Mouse (Mus musculus): ENCODE data around the gene Arf3. TPM values are rescaled to one million over a fixed set of nuclear protein-coding genes. Genes with fewer than 3 reads are reported as not detected.

Gene Arf3
- polyA plus RNA-seq, 1 experiment from 2014 or later, result 107 TPM

DNA sequence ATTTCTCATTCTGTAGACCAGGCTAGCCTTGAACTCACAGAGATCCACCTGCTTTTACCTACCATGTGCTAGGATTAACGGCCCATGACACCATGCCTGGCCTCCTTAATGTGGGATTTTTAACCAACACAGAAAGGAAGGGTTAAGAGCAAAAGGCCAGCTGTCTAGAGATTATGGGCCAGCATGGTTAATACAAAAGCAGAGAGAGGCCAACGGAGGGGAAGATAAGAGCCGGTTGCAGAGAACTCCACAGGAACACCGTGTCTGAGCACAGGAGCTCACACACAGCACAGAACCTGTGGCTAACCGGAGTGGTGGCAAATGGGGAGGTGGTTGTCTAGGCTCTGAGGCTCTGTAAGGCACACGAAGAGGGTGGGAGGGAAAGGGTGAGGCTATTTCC lies 29.6 kb downstream of the Arf3 start:
- H3K4me1 ChIP-seq (ENCODE audit: control insufficient read depth, insufficient read depth, low read depth, low read length), result peaks cover under 1% of the 10 kb centered on the region; the same call in 1 of the 2 replicates
- no peaks in the 10 kb centered on the region for H3K27me3 ChIP-seq (replicated peaks; ENCODE audit: control insufficient read depth, insufficient read depth, low read length)
- WGBS, result 78% methylated on average over 6 of the region's 6 CpGs

DNA sequence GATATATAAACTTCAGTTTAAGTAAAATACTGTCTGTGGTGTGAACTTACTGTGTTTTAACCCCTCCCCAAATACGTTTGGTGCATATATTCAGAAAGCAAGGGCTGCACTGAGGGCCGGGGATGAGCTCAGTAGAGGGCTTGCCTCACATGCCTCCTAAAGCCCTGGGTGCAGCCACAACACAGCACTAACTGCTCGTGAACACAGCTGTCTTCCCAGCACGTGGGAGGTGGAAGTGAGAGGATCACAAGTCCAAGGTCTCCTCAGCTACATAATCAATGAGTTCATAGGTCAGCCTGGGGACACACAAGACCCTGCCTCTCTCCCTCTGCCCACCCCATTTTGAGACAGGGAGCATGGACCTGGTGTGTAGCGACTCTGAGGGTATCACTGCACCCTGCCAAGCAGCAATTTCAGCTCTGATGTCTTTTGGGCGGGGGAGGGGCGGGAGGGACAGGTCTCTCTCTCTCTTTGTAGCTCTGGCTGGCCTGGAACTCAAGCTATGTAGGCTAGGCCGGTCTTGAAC lies 30.9 kb downstream of the Arf3 start:
- Histone ChIP-seq H3K27me3 (replicated peaks; ENCODE audit: control insufficient read depth, insufficient read depth, low read length) (no peaks in the 10 kb centered on the region), H3K36me3 (ENCODE audit: control insufficient read depth, insufficient read depth, low read length) (peaks cover 9% of the 10 kb centered on the region), H3K9me3 (ENCODE audit: control insufficient read depth, low read length) (no peaks in the 10 kb centered on the region), H3K27ac (ENCODE audit: low read depth, low read length) (no peak overlapping the region), H3K9ac (ENCODE audit: low read depth, low read length) (no peak overlapping the region), H3K4me2 (ENCODE audit: low read length) (no peak overlapping the region), H3K4me1 (ENCODE audit: control insufficient read depth, insufficient read depth, low read depth, low read length) (peaks cover 12% of the 10 kb centered on the region), H3K4me3 (ENCODE audit: low read length) (no peak overlapping the region)
- no peak for ATAC-seq
- WGBS, result 68% methylated on average over 8 of the region's 8 CpGs

More for the DNA sequence above, 29.6 kb downstream of the Arf3 start:
- Histone ChIP-seq H3K36me3 (ENCODE audit: control insufficient read depth, insufficient read depth, low read length) (peaks cover 10% of the 10 kb centered on the region), H3K4me3 (ENCODE audit: low read length) (no peak overlapping the region), H3K4me2 (ENCODE audit: low read length) (no peak overlapping the region), H3K27ac (ENCODE audit: low read depth, low read length) (no peak overlapping the region), H3K9me3 (ENCODE audit: control insufficient read depth, low read length) (no peaks in the 10 kb centered on the region), H3K9ac (ENCODE audit: low read depth, low read length) (no peak overlapping the region)
- ATAC-seq, result no peak

DNA sequence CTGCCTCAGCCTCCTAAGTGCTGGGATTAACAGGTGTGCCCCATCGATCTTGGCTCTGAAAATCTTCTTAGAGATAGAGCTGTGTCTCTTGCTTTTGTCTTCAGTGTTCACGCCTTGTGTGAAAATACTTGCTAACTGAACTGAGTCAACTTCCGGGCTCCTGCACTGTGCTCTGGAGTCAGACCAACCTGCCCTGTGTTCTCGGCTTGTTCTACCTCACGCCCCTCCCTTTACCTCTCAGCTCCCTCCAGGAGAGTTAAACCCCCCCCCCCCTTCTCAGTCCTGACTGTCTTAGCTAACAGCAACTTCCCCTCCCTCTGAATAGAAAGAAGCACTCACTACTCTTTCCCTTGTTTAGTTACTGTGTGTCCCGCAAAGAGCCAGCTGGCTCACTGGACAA lies 32.2 kb downstream of the Arf3 start:
- WGBS, result 84% methylated on average over 6 of the region's 6 CpGs
- Histone ChIP-seq H3K9me3 (ENCODE audit: control insufficient read depth, low read length) (no peaks in the 10 kb centered on the region), H3K4me3 (ENCODE audit: low read length) (no peak overlapping the region), H3K27me3 (replicated peaks; ENCODE audit: control insufficient read depth, insufficient read depth, low read length) (peaks cover 4% of the 10 kb centered on the region; the same call in 1 of the 2 replicates), H3K27ac (ENCODE audit: low read depth, low read length) (no peak overlapping the region), H3K36me3 (ENCODE audit: control insufficient read depth, insufficient read depth, low read length) (0 out of 2 replicates have a peak, but pooled peaks cover under 1% of the 10 kb centered on the region), H3K9ac (ENCODE audit: low read depth, low read length) (no peak overlapping the region), H3K4me2 (ENCODE audit: low read length) (no peak overlapping the region), H3K4me1 (ENCODE audit: control insufficient read depth, insufficient read depth, low read depth, low read length) (peaks cover 16% of the 10 kb centered on the region)
- no peak for ATAC-seq

GRCm38 (mm10) chr15:98729791-98730545 lies 33.0 kb downstream of the Arf3 start:
- Histone ChIP-seq H3K4me3 (ENCODE audit: low read length) (no peak overlapping the region), H3K36me3 (ENCODE audit: control insufficient read depth, insufficient read depth, low read length) (no peaks in the 10 kb centered on the region), H3K9me3 (ENCODE audit: control insufficient read depth, low read length) (no peaks in the 10 kb centered on the region), H3K4me1 (ENCODE audit: control insufficient read depth, insufficient read depth, low read depth, low read length) (peaks cover 16% of the 10 kb centered on the region), H3K4me2 (ENCODE audit: low read length) (no peak overlapping the region), H3K27me3 (replicated peaks; ENCODE audit: control insufficient read depth, insufficient read depth, low read length) (peaks cover 4% of the 10 kb centered on the region; the same call in 1 of the 2 replicates), H3K9ac (ENCODE audit: low read depth, low read length) (no peak overlapping the region), H3K27ac (ENCODE audit: low read depth, low read length) (no peak overlapping the region)
- 73% methylated on average over 7 of the region's 7 CpGs for WGBS
- no peak for ATAC-seq

DNA sequence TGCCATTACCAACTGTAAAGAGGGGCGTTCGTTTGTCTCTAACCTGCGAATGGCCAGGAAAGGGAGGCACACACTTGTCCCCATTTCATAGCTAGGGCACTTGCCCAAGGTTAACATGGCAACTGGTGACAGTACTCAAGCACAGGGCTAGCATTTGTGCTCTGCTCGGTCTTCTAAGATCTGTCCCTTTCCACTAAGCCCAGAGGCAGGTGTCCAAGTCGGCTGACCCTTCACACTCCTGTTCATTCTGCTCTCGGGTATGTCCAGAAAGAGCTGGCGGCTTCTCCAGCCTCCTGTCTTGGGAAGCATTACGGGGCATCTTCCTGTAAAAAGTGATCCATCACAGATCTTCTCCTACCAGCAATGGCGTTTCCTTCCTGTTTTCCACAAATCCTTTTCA lies 34.6 kb downstream of the Arf3 start:
- no peak overlapping the region for H3K27ac ChIP-seq (ENCODE audit: low read depth, low read length)
- H3K4me2 ChIP-seq (ENCODE audit: low read length), result peak overlapping the region; percentile 99
- peak overlapping the region; percentile 55 for H3K4me3 ChIP-seq (ENCODE audit: low read length)
- peak overlapping the region; percentile 65; the same call in 1 of the 2 replicates for H3K9ac ChIP-seq (ENCODE audit: low read depth, low read length)
- peaks cover 16% of the 10 kb centered on the region for H3K4me1 ChIP-seq (ENCODE audit: control insufficient read depth, insufficient read depth, low read depth, low read length)
- H3K36me3 ChIP-seq (ENCODE audit: control insufficient read depth, insufficient read depth, low read length), result no peaks in the 10 kb centered on the region
- H3K27me3 ChIP-seq (replicated peaks; ENCODE audit: control insufficient read depth, insufficient read depth, low read length), result peaks cover 4% of the 10 kb centered on the region; the same call in 1 of the 2 replicates
- ATAC-seq, result 0 out of 2 replicates have a peak, but pooled peaks have one; percentile 9
- WGBS, result 46% methylated on average over 9 of the region's 9 CpGs
- H3K9me3 ChIP-seq (ENCODE audit: control insufficient read depth, low read length), result no peaks in the 10 kb centered on the region

- peak within 1 kb of the TSS; percentile 99 for H3K4me2 ChIP-seq (ENCODE audit: low read length)
- H3K4me3 ChIP-seq (ENCODE audit: low read length), result peak within 1 kb of the TSS; percentile 55
- H3K9me3 ChIP-seq (ENCODE audit: control insufficient read depth, low read length), result no peaks in the 10 kb centered on the region
- peaks cover 16% of the 10 kb centered on the region for H3K4me1 ChIP-seq (ENCODE audit: control insufficient read depth, insufficient read depth, low read depth, low read length)
- ATAC-seq, result peak; percentile 80
- WGBS, result under 1% methylated on average over 34 of the region's 39 CpGs
- H3K36me3 ChIP-seq (ENCODE audit: control insufficient read depth, insufficient read depth, low read length), result no peaks in the 10 kb centered on the region
- H3K9ac ChIP-seq (ENCODE audit: low read depth, low read length), result peak within 1 kb of the TSS; percentile 65
- H3K27ac ChIP-seq (ENCODE audit: low read depth, low read length), result no peak within 1 kb of the TSS
- peaks cover 4% of the 10 kb centered on the region; the same call in 1 of the 2 replicates for H3K27me3 ChIP-seq (replicated peaks; ENCODE audit: control insufficient read depth, insufficient read depth, low read length)
These were observed 35.3 kb downstream of the Arf3 start, which contains the start of gene Fkbp11 for GRCm38 (mm10) chr15:98727443-98728321. TSS of gene Fkbp11 (minus strand) at chr15:98728198.

DNA sequence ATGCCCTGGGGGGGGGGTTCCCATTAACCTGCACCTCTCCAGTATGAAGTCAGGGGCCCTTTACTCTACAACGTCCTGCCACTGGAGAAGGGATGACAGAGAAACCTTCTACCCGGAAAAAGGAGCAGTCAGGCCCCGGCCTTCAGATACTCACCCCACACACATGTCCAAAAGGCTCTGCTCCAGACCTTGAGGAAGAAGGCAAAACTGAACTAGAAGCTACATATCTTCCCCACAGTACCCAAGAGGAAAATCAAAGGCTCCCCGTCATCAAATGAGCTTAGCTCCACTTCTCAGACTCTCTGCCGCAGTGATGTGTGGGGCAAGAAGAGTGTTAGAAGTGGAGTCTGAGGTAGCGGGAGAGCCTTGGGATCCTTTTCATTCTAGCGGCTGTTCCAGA lies 36.3 kb downstream of the Arf3 start:
- no peak overlapping the region for H3K27ac ChIP-seq (ENCODE audit: low read depth, low read length)
- no peak for ATAC-seq
- no peaks in the 10 kb centered on the region for H3K36me3 ChIP-seq (ENCODE audit: control insufficient read depth, insufficient read depth, low read length)
- peaks cover 16% of the 10 kb centered on the region for H3K4me1 ChIP-seq (ENCODE audit: control insufficient read depth, insufficient read depth, low read depth, low read length)
- H3K9ac ChIP-seq (ENCODE audit: low read depth, low read length), result no peak overlapping the region
- peak overlapping the region; percentile 99 for H3K4me2 ChIP-seq (ENCODE audit: low read length)
- WGBS, result 52% methylated on average over 7 of the region's 7 CpGs
- peaks cover 4% of the 10 kb centered on the region; the same call in 1 of the 2 replicates for H3K27me3 ChIP-seq (replicated peaks; ENCODE audit: control insufficient read depth, insufficient read depth, low read length)
- H3K9me3 ChIP-seq (ENCODE audit: control insufficient read depth, low read length), result no peaks in the 10 kb centered on the region
- H3K4me3 ChIP-seq (ENCODE audit: low read length), result peak overlapping the region; percentile 55; the same call in 1 of the 2 replicates

GRCm38 (mm10) chr15:98726079-98726478 lies 36.9 kb downstream of the Arf3 start:
- H3K9ac ChIP-seq (ENCODE audit: low read depth, low read length), result no peak overlapping the region
- H3K4me1 ChIP-seq (ENCODE audit: control insufficient read depth, insufficient read depth, low read depth, low read length), result peaks cover 16% of the 10 kb centered on the region
- H3K27ac ChIP-seq (ENCODE audit: low read depth, low read length), result no peak overlapping the region
- WGBS, result 78% methylated on average over 4 of the region's 4 CpGs
- H3K9me3 ChIP-seq (ENCODE audit: control insufficient read depth, low read length), result no peaks in the 10 kb centered on the region
- no peak overlapping the region for H3K4me3 ChIP-seq (ENCODE audit: low read length)
- no peaks in the 10 kb centered on the region for H3K36me3 ChIP-seq (ENCODE audit: control insufficient read depth, insufficient read depth, low read length)
- H3K27me3 ChIP-seq (replicated peaks; ENCODE audit: control insufficient read depth, insufficient read depth, low read length), result peaks cover 4% of the 10 kb centered on the region; the same call in 1 of the 2 replicates
- no peak for ATAC-seq
- no peak overlapping the region for H3K4me2 ChIP-seq (ENCODE audit: low read length)

All from hindbrain, embryonic 16.5 days (tissue).